Comparison of ENCODE assay signal across 23 mouse cellular contexts in the genomic region with DNA sequence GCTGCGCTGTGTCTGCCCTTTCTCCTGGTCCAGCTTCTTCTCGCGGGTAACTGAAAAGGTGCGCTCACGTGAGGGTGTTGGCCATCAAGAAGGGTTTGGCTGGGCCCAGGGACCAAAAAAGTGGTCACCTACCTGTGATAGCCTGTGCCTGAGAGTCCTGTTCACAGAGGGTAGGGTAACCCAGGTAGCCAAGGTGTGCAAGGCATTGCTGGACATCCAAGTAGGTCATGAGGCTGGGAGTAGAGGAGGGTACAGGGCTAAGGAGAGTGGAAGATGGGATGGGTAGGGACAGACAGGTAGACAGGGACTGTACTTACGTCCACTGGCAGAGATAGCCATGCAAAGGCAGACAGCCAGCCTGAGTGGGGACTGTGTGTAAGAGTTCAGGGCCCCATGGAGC. TPM values are rescaled to one million over a fixed set of nuclear protein-coding genes. Genes with fewer than 3 reads are reported as not detected.
DNase-seq lines count a peak whose midpoint lies in the region; ATAC-seq lines count a peak whose summit lies in the region.
"Had no signal": no experiment of that assay in that cellular context is flagged by ENCODE, and none has a peak within 500 bp of the region (broad histone marks: within the 10 kb centered on the region; RNA-seq: fewer than 3 reads in every experiment).

No protein-coding gene starts in this region.

- no peak overlapping the region for H3K4me2 ChIP-seq in heart, embryonic 11.5 days
- H3K4me2 ChIP-seq: embryonic facial prominence, embryonic 15.5 days; forebrain, embryonic 12.5 days; forebrain, embryonic 15.5 days; hindbrain, embryonic 12.5 days; hindbrain, embryonic 15.5 days had no signal

- H3K4me3 ChIP-seq in heart, embryonic 11.5 days (ENCODE audit: low read depth, low read length): no peak overlapping the region
- H3K4me3 ChIP-seq in megakaryocyte, embryonic 14.5 days (replicated peaks): peak overlapping the region; percentile 55
- H3K4me3 ChIP-seq: embryonic facial prominence, embryonic 15.5 days; forebrain, embryonic 12.5 days; forebrain, embryonic 15.5 days; heart, adult 2 months; heart, embryonic 10.5 days; hindbrain, embryonic 12.5 days; hindbrain, embryonic 15.5 days had no signal

- no peaks in the 10 kb centered on the region for H3K9me3 ChIP-seq in heart, embryonic 11.5 days (replicated peaks; ENCODE audit: control insufficient read depth, low read length)
- no peaks in the 10 kb centered on the region for H3K9me3 ChIP-seq in megakaryocyte, embryonic 14.5 days
- H3K9me3 ChIP-seq: embryonic facial prominence, embryonic 15.5 days; forebrain, embryonic 12.5 days; forebrain, embryonic 15.5 days; heart, embryonic 10.5 days; hindbrain, embryonic 12.5 days; hindbrain, embryonic 15.5 days had no signal

- H3K27me3 ChIP-seq in heart, embryonic 11.5 days (ENCODE audit: control insufficient read depth, insufficient read depth, low read length): no peaks in the 10 kb centered on the region
- no peaks in the 10 kb centered on the region for H3K27me3 ChIP-seq in megakaryocyte, embryonic 14.5 days (replicated peaks)
- H3K27me3 ChIP-seq: embryonic facial prominence, embryonic 15.5 days; forebrain, embryonic 12.5 days; forebrain, embryonic 15.5 days; hindbrain, embryonic 12.5 days; hindbrain, embryonic 15.5 days had no signal

- ATAC-seq in heart, embryonic 11.5 days (replicated peaks; ENCODE audit: insufficient number of reproducible peaks, low FRiP score, low TSS enrichment): no peak
- no peak for ATAC-seq in megakaryocyte, adult 5-6 weeks (ENCODE audit: poor library complexity, severe bottlenecking)
- ATAC-seq: activated CD4-positive, CD25-positive, alpha-beta regulatory T cell, adult 4 months; forebrain, embryonic 15.5 days had no signal

- peaks cover 39% of the 10 kb centered on the region for H3K4me1 ChIP-seq in heart, embryonic 11.5 days (ENCODE audit: control insufficient read depth, insufficient read depth, low read length)
- peaks cover 95% of the 10 kb centered on the region for H3K4me1 ChIP-seq in megakaryocyte, embryonic 14.5 days

- DNase-seq in cerebellum, adult 9-11 months: peak; percentile 46
- no peak for DNase-seq in cerebellum, adult 11-12 months
- peak; percentile 90 for DNase-seq in heart, adult 11 months
- DNase-seq in spleen, postnatal 36 days (ENCODE audit: low spot score in 2 of 2): no peak
- DNase-seq: adrenal gland, postnatal 10 days; adrenal gland, postnatal 36 days; cerebellum, adult 2 months; cerebellum, postnatal 10 days; cerebellum, postnatal 36 days; embryo, embryonic 11 days; gastrocnemius, postnatal 25 days; heart, adult 2 months had no signal

- H3K9ac ChIP-seq in heart, embryonic 11.5 days (ENCODE audit: low read depth, low read length): no peak overlapping the region
- H3K9ac ChIP-seq: embryonic facial prominence, embryonic 15.5 days; forebrain, embryonic 12.5 days; forebrain, embryonic 15.5 days; hindbrain, embryonic 12.5 days; hindbrain, embryonic 15.5 days had no signal

- peaks cover 37% of the 10 kb centered on the region for H3K36me3 ChIP-seq in heart, embryonic 11.5 days (ENCODE audit: control insufficient read depth, insufficient read depth, low read length)
- H3K36me3 ChIP-seq in megakaryocyte, embryonic 14.5 days (replicated peaks; ENCODE audit: low read length): peaks cover 82% of the 10 kb centered on the region

- H3K27ac ChIP-seq in heart, embryonic 11.5 days (ENCODE audit: low read depth, low read length): no peak overlapping the region
- H3K27ac ChIP-seq: embryonic facial prominence, embryonic 15.5 days; forebrain, embryonic 12.5 days; forebrain, embryonic 15.5 days; heart, adult 2 months; heart, embryonic 10.5 days; hindbrain, embryonic 12.5 days; hindbrain, embryonic 15.5 days had no signal

- WGBS in heart, embryonic 11.5 days (ENCODE audit: insufficient replicate concordance): 92% methylated on average over 6 of the region's 6 CpGs

RNA-seq across cellular contexts. Expression of a gene that starts 1.0 kb away (rescaled TPM):
- 0.70 and 1.1 TPM in 2 replicates for polyA plus RNA-seq in heart, embryonic 11.5 days (2014; fragmentation: Nextera tagmentation; extraction: Ambion mirVana)
- polyA plus RNA-seq in megakaryocyte, embryonic 14.5 days (2012; ENCODE audit: insufficient read depth, low replicate concordance): 3.0 and 5.2 TPM in 2 replicates
- 0.07 TPM in 1 of 2 replicates, not detected in the other for total RNA-seq in megakaryocyte, adult 5-6 weeks (2015)
- total RNA-seq in megakaryocyte, adult 5-6 weeks (2017): 0.33 TPM in 1 of 2 replicates, not detected in the other

RNA-seq across cellular contexts. Expression of a gene that starts 3.4 kb away (rescaled TPM):
- 1.9 and 2.5 TPM in 2 replicates for polyA plus RNA-seq in heart, embryonic 11.5 days (2014; fragmentation: Nextera tagmentation; extraction: Ambion mirVana)
- 2.9 and 3.8 TPM in 2 replicates for polyA plus RNA-seq in megakaryocyte, embryonic 14.5 days (2012; ENCODE audit: insufficient read depth, low replicate concordance)
- total RNA-seq in megakaryocyte, adult 5-6 weeks (2015): 0.98 and 1.4 TPM in 2 replicates
- 0.55 and 0.69 TPM in 2 replicates for total RNA-seq in megakaryocyte, adult 5-6 weeks (2017)
- total RNA-seq: hematopoietic stem cell, adult 5-6 weeks had no signal

RNA-seq across cellular contexts. Expression of a gene that starts 4.1 kb away (rescaled TPM):
- polyA plus RNA-seq in heart, embryonic 11.5 days (2014; fragmentation: Nextera tagmentation; extraction: Ambion mirVana): 9.6 and 11.9 TPM in 2 replicates
- polyA plus RNA-seq in megakaryocyte, embryonic 14.5 days (2012; ENCODE audit: insufficient read depth, low replicate concordance): 59.4 and 75.2 TPM in 2 replicates
- 14.0 and 15.6 TPM in 2 replicates for total RNA-seq in megakaryocyte, adult 5-6 weeks (2015)
- total RNA-seq in megakaryocyte, adult 5-6 weeks (2017): 13.9 and 30.4 TPM in 2 replicates

RNA-seq across cellular contexts. Expression of a gene that starts 7.3 kb away (rescaled TPM):
- polyA plus RNA-seq in heart, embryonic 11.5 days (2014; fragmentation: Nextera tagmentation; extraction: Ambion mirVana): 292 and 322 TPM in 2 replicates
- 34.5 and 115 TPM in 2 replicates for polyA plus RNA-seq in megakaryocyte, embryonic 14.5 days (2012; ENCODE audit: insufficient read depth, low replicate concordance)
- total RNA-seq in megakaryocyte, adult 5-6 weeks (2015): 48.4 and 54.7 TPM in 2 replicates
- total RNA-seq in megakaryocyte, adult 5-6 weeks (2017): 62.6 and 67.6 TPM in 2 replicates

RNA-seq across cellular contexts. Expression of a gene that starts 11.9 kb away (rescaled TPM):
- polyA plus RNA-seq in heart, embryonic 11.5 days (2014; fragmentation: Nextera tagmentation; extraction: Ambion mirVana): 30.9 and 42.6 TPM in 2 replicates
- polyA plus RNA-seq in megakaryocyte, embryonic 14.5 days (2012; ENCODE audit: insufficient read depth, low replicate concordance): 2.4 and 7.8 TPM in 2 replicates
- total RNA-seq in megakaryocyte, adult 5-6 weeks (2015): 6.0 and 7.7 TPM in 2 replicates
- 10.6 and 14.4 TPM in 2 replicates for total RNA-seq in megakaryocyte, adult 5-6 weeks (2017)

Comparison
In these comparisons a context has a peak if more than half of its experiments do, and no peak if none do; other contexts are left out.
1. DNase-seq: peak in cerebellum, adult 9-11 months (single experiment) and heart, adult 11 months (single experiment); none in cerebellum, adult 11-12 months (single experiment) and spleen, postnatal 36 days (0 of 2).